Mouse (Mus musculus): Measurements from ENCODE around the gene Olfr322. TPM values are rescaled to one million over a fixed set of nuclear protein-coding genes. Genes with fewer than 3 reads are reported as not detected.

Olfr322 gene
- polyA plus RNA-seq (2015; fragmentation: Nextera tagmentation; extraction: Ambion mirVana): not detected in 2 replicates

DNA sequence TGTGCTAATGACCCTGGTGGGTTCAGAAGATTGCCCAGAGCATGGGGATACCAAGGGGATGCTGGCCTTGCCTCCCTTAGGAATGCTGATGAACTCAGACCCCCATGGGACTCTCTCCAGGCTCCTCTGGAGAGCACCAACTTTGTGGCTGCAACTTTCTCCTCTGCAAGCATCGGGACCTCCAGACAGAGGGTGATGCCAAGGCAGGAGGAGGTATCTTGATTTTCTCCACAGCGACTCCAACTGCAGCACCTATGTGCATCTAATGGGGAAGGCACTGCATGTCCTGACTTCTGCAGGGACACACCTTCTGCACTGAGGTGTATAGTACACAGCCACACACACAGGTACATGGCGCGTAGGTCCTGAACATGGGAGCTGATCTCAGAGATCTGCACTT is at the start of gene Olfr322:
Olfr322 (plus strand) TSS at position 187 of the 400 bp plus-strand sequence.
- Histone ChIP-seq H3K27ac (no peak within 1 kb of the TSS), H3K4me3 (no peak within 1 kb of the TSS), H3K4me2 (no peak within 1 kb of the TSS), H3K4me1 (replicated peaks) (no peaks in the 10 kb centered on the region), H3K9ac (no peak within 1 kb of the TSS), H3K27me3 (no peaks in the 10 kb centered on the region), H3K36me3 (no peaks in the 10 kb centered on the region), H3K9me3 (no peaks in the 10 kb centered on the region)
- 86% methylated on average over 4 of the region's 4 CpGs for whole genome bisulfite sequencing
- no peak for ATAC-seq (ENCODE audit: low FRiP score)

GRCm38 (mm10) chr11:58613359-58613758 is 45.2 kb upstream of the Olfr322 start:
- Histone ChIP-seq H3K27me3 (no peaks in the 10 kb centered on the region), H3K4me2 (no peak overlapping the region), H3K4me1 (replicated peaks) (no peaks in the 10 kb centered on the region), H3K9ac (no peak overlapping the region), H3K4me3 (no peak overlapping the region), H3K36me3 (no peaks in the 10 kb centered on the region), H3K27ac (no peak overlapping the region), H3K9me3 (no peaks in the 10 kb centered on the region)
- WGBS: 87% methylated on average over 3 of the region's 3 CpGs
- no peak for ATAC-seq (ENCODE audit: low FRiP score)

DNA sequence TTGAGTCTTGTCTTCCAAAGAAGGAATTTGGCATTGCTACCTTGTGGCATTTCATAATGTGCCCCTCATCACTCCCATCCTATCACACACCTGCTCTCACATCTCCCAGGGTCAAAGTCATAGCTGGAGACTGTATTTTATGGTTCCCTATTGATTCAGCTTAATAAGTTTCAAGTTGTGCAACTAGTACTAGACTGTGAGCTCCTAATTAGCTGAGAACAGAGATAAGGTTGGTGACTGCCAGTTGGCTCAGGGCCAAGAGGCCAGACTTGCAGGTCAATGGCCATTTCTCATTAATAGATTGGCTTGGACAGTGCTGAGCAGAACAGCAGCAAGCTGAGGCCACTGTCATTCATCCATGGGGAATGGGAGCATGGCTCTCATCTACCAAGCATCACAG is 44.1 kb upstream of the Olfr322 start:
- no peaks in the 10 kb centered on the region for H3K36me3 ChIP-seq
- H3K27ac ChIP-seq: no peak overlapping the region
- H3K9me3 ChIP-seq: no peaks in the 10 kb centered on the region
- H3K4me3 ChIP-seq: no peak overlapping the region
- no peak for ATAC-seq (ENCODE audit: low FRiP score)
- no peak overlapping the region for H3K9ac ChIP-seq
- H3K4me2 ChIP-seq: no peak overlapping the region
- H3K27me3 ChIP-seq: no peaks in the 10 kb centered on the region
- no peaks in the 10 kb centered on the region for H3K4me1 ChIP-seq (replicated peaks)

- Histone ChIP-seq H3K9me3 (no peaks in the 10 kb centered on the region), H3K9ac (no peak within 1 kb of the TSS), H3K27me3 (no peaks in the 10 kb centered on the region), H3K4me3 (no peak within 1 kb of the TSS), H3K4me1 (replicated peaks) (no peaks in the 10 kb centered on the region), H3K4me2 (no peak within 1 kb of the TSS), H3K27ac (no peak within 1 kb of the TSS), H3K36me3 (no peaks in the 10 kb centered on the region)
- no peak for ATAC-seq (ENCODE audit: low FRiP score)
- WGBS: 96% methylated on average over 4 of the region's 4 CpGs
These were observed 42.6 kb upstream of the Olfr322 start, which contains the start of gene 2210407C18Rik for GRCm38 (mm10) chr11:58615975-58616374. Gene 2210407C18Rik (minus strand): TSS chr11:58616075.

- Histone ChIP-seq H3K9ac (no peak overlapping the region), H3K36me3 (no peaks in the 10 kb centered on the region), H3K4me3 (no peak overlapping the region), H3K9me3 (no peaks in the 10 kb centered on the region), H3K4me2 (no peak overlapping the region), H3K4me1 (replicated peaks) (no peaks in the 10 kb centered on the region), H3K27me3 (no peaks in the 10 kb centered on the region), H3K27ac (no peak overlapping the region)
- WGBS: 78% methylated on average over 3 of the region's 3 CpGs
- ATAC-seq (ENCODE audit: low FRiP score): no peak
These were observed 40.2 kb upstream of the Olfr322 start for GRCm38 (mm10) chr11:58618369-58618768.

GRCm38 (mm10) chr11:58618793-58619192 is 39.8 kb upstream of the Olfr322 start:
- no peak overlapping the region for H3K27ac ChIP-seq
- no peaks in the 10 kb centered on the region for H3K36me3 ChIP-seq
- no peaks in the 10 kb centered on the region for H3K4me1 ChIP-seq (replicated peaks)
- no peak overlapping the region for H3K4me2 ChIP-seq
- H3K27me3 ChIP-seq: no peaks in the 10 kb centered on the region
- H3K9ac ChIP-seq: no peak overlapping the region
- WGBS: 50% methylated on average over 6 of the region's 6 CpGs
- ATAC-seq (ENCODE audit: low FRiP score): no peak
- H3K4me3 ChIP-seq: no peak overlapping the region
- no peaks in the 10 kb centered on the region for H3K9me3 ChIP-seq

DNA sequence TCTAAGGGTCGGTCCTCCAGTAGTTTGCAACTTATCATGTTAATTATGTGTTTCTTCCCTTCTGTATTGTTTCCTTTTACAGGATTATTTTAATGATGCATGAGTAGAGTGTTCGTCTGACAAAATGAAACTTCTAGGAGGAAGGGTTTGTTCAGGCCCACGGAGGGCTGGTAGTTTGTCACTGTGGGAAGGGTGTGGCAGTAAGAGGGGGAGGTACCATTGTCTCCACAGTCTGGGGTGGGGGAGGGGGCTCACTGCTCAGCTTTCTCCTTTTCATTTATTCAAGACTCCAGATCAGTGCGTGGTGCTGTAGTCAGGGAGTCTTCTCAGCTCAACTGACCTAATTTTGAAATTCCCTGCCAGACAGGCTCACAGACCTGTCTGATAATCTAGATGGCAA is 32.4 kb upstream of the Olfr322 start:
- no peaks in the 10 kb centered on the region for H3K36me3 ChIP-seq
- H3K4me1 ChIP-seq (replicated peaks): no peaks in the 10 kb centered on the region
- H3K4me3 ChIP-seq: no peak overlapping the region
- ATAC-seq (ENCODE audit: low FRiP score): no peak
- no peaks in the 10 kb centered on the region for H3K9me3 ChIP-seq
- no peak overlapping the region for H3K27ac ChIP-seq
- H3K27me3 ChIP-seq: no peaks in the 10 kb centered on the region
- 46% methylated on average over 4 of the region's 4 CpGs for WGBS
- H3K9ac ChIP-seq: no peak overlapping the region
- no peak overlapping the region for H3K4me2 ChIP-seq

GRCm38 (mm10) chr11:58630401-58630800 is 28.2 kb upstream of the Olfr322 start, which contains the start of gene Olfr323:
Gene Olfr323 (minus strand): TSS chr11:58630501.
- H3K36me3 ChIP-seq: no peaks in the 10 kb centered on the region
- no peaks in the 10 kb centered on the region for H3K9me3 ChIP-seq
- H3K4me2 ChIP-seq: no peak within 1 kb of the TSS
- WGBS: 74% methylated on average over 5 of the region's 5 CpGs
- no peak within 1 kb of the TSS for H3K9ac ChIP-seq
- H3K27ac ChIP-seq: no peak within 1 kb of the TSS
- H3K27me3 ChIP-seq: no peaks in the 10 kb centered on the region
- no peak for ATAC-seq (ENCODE audit: low FRiP score)
- no peaks in the 10 kb centered on the region for H3K4me1 ChIP-seq (replicated peaks)
- no peak within 1 kb of the TSS for H3K4me3 ChIP-seq

GRCm38 (mm10) chr11:58634878-58635277 is 23.7 kb upstream of the Olfr322 start:
- H3K4me1 ChIP-seq (replicated peaks): no peaks in the 10 kb centered on the region
- H3K36me3 ChIP-seq: no peaks in the 10 kb centered on the region
- H3K9ac ChIP-seq: no peak overlapping the region
- peaks cover 11% of the 10 kb centered on the region; the same call in 1 of the 2 replicates for H3K27me3 ChIP-seq
- WGBS: 68% methylated on average over 4 of the region's 4 CpGs
- no peak overlapping the region for H3K4me2 ChIP-seq
- ATAC-seq (ENCODE audit: low FRiP score): no peak
- H3K27ac ChIP-seq: no peak overlapping the region
- no peaks in the 10 kb centered on the region for H3K9me3 ChIP-seq
- H3K4me3 ChIP-seq: no peak overlapping the region

DNA sequence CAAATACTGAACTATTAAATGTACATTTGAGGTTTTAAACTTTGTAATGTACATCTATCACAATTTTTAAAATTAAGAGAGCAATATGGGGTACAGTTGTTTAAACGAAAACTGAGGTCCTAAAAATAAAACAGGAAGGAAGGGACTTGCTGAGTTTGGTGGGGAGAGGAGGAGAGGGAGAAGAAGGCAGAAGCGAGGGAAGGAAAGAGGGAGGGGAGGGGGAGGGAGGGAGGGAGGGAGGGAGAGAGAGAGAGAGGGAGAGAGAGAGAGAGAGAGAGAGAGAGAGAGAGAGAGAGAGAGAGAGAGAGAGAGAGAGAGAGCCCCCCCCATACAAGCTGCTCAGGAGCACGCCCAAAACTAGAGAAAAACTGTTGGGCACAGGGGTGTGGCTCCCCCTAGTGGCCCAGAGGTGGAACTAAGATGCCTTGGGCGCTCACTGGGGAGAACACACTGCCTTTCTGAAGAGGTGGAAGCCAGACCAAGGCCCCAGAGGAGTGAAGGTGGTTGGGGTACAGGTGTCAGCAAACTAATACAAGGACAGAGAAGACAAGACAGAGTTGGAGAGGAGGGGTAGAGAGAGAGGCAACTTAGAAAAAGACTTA is 22.1 kb upstream of the Olfr322 start:
- H3K36me3 ChIP-seq: no peaks in the 10 kb centered on the region
- no peak overlapping the region for H3K4me3 ChIP-seq
- H3K27ac ChIP-seq: no peak overlapping the region
- WGBS: 21% methylated on average over 4 of the region's 4 CpGs
- H3K9me3 ChIP-seq: no peaks in the 10 kb centered on the region
- H3K9ac ChIP-seq: no peak overlapping the region
- H3K4me2 ChIP-seq: no peak overlapping the region
- peaks cover 26% of the 10 kb centered on the region for H3K27me3 ChIP-seq
- no peak for ATAC-seq (ENCODE audit: low FRiP score)
- peaks cover 11% of the 10 kb centered on the region for H3K4me1 ChIP-seq (replicated peaks)

DNA sequence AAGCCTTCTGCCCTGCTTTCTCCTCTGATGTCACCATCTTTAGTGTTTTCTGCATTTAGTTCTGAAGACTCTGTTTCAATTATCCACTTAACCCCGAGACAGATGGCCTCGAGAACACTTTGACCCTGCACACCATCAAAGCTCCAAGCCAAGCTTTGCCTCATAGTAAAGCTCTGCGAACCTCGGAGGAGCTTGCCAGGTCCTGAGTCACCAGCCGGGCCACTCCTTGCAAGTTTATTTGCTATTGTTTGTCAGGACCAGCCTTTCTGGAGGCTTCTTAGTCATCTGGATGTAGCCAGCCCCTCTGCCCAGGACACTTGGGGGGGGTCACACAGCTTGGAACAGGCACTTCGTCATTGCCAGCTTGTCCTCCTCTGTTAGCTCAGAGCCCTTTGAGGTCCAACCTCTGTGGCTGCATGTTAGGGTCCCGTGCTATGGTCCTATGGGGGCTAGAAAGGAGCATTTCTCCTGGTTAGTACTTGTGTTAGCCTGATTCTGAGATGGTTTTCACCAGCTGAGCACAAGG is 20.3 kb upstream of the Olfr322 start:
- H3K4me2 ChIP-seq: no peak overlapping the region
- WGBS: 70% methylated on average over 7 of the region's 7 CpGs
- H3K27me3 ChIP-seq: peaks cover 35% of the 10 kb centered on the region
- no peak overlapping the region for H3K4me3 ChIP-seq
- H3K9ac ChIP-seq: no peak overlapping the region
- ATAC-seq (ENCODE audit: low FRiP score): no peak
- peaks cover 11% of the 10 kb centered on the region for H3K4me1 ChIP-seq (replicated peaks)
- no peaks in the 10 kb centered on the region for H3K9me3 ChIP-seq
- no peaks in the 10 kb centered on the region for H3K36me3 ChIP-seq
- H3K27ac ChIP-seq: no peak overlapping the region

GRCm38 (mm10) chr11:58640272-58640867 is 18.2 kb upstream of the Olfr322 start, which contains the start of gene Trim58:
Gene Trim58 (plus strand): TSS chr11:58640465.
- WGBS: 6% methylated on average over 34 of the region's 34 CpGs
- ATAC-seq (ENCODE audit: low FRiP score): no peak
- H3K4me2 ChIP-seq: peak within 1 kb of the TSS; percentile 95
- H3K9ac ChIP-seq: peak within 1 kb of the TSS; percentile 72
- no peak within 1 kb of the TSS for H3K27ac ChIP-seq
- H3K4me3 ChIP-seq: peak within 1 kb of the TSS; percentile 44
- H3K27me3 ChIP-seq: peaks cover 35% of the 10 kb centered on the region
- no peaks in the 10 kb centered on the region for H3K9me3 ChIP-seq
- H3K36me3 ChIP-seq: no peaks in the 10 kb centered on the region
- peaks cover 11% of the 10 kb centered on the region for H3K4me1 ChIP-seq (replicated peaks)

GRCm38 (mm10) chr11:58641057-58641456 is 17.5 kb upstream of the Olfr322 start:
- Histone ChIP-seq H3K9me3 (no peaks in the 10 kb centered on the region), H3K4me1 (replicated peaks) (peaks cover 11% of the 10 kb centered on the region), H3K27ac (no peak overlapping the region), H3K4me2 (peak overlapping the region; percentile 95), H3K9ac (peak overlapping the region; percentile 72; the same call in 1 of the 2 replicates), H3K27me3 (peaks cover 35% of the 10 kb centered on the region), H3K36me3 (no peaks in the 10 kb centered on the region), H3K4me3 (peak overlapping the region; percentile 44)
- ATAC-seq (ENCODE audit: low FRiP score): no peak
- 36% methylated on average over 14 of the region's 14 CpGs for WGBS

Data from hindbrain, embryonic 13.5 days (tissue).